Mouse (Mus musculus) Patski (cell line): Measurements from ENCODE around the gene Cmtm5. TPM values are rescaled to one million over a fixed set of nuclear protein-coding genes. Genes with fewer than 3 reads are reported as not detected.
"Not testable (repeated sequence)": the region's sequence is repeated elsewhere in the genome, so short reads cannot be mapped to it uniquely, and the experiment has no call there.

Source experiments
- ATAC-seq: fragments of 100-300 bp; one replicate; pipeline ENCODE4 v1.8.0; 2021
- CTCF ChIA-PET: fragments of 350-600 bp; sonication (Branson Sonifier 250); formaldehyde crosslinking; loops from one replicate; lab custom pipeline; 2022; ENCODE audit warnings: inconsistent platforms; lab: Charles Lee
- POLR2A ChIA-PET: fragments of 350-600 bp; sonication (Branson Sonifier 250); formaldehyde crosslinking; loops from one replicate; lab custom pipeline; 2022; ENCODE audit warnings: antibody characterized with exemption, inconsistent platforms; lab: Charles Lee
- DNase-seq: peaks from one replicate; pipeline ENCODE4 v3.0.0-alpha.2; 2011; ENCODE audit warnings: low read depth, low spot score
- H3K27me3 ChIP-seq: fragments of 371-371 bp; one replicate; pipeline ENCODE4 v1.5.1; 2021
- CTCF ChIP-seq: fragments of 100-300 bp; IDR thresholded peaks from one replicate; pipeline ENCODE4 v1.5.1; 2021
- in situ Hi-C: fragments of 300-500 bp; cut with MboI; formaldehyde crosslinking; loops from 3 replicates; pipeline ENCODE4 v1.11.1; 2018; ENCODE audit warnings: low pct_unique_long_range_greater_than_20kb, mixed read lengths
- polyA plus RNA-seq: library from polyadenylated mRNA; unstranded; gene quantifications from one replicate; pipeline ENCODE4 v1.2.3, GENCODE M21; 2021

Cmtm5 gene
- polyA plus RNA-seq, 1 experiment from 2014 or later = not detected

DNA sequence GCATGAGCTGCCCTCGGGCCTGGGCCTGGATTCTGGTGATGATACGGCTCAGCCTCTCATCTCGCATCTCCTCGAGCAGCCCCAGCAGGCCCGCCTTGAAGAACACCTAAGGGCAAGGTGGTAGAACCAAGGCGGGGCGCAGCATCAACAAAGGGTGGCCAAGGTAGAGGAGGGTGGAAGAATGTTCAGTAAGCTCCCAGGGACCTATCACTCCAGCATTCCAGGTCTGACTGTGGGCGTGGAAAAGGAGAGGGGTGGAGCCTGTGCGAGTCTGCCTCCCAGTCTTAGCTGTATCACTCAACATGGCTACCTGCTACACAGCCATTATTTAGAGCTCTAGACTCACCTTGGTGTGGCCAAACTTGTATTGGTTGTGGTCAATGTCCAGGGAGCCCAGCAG is 20.5 kb downstream of the Cmtm5 start:
- POLR2A ChIA-PET = no interaction called here
- in situ Hi-C loops = no loop called here

DNA sequence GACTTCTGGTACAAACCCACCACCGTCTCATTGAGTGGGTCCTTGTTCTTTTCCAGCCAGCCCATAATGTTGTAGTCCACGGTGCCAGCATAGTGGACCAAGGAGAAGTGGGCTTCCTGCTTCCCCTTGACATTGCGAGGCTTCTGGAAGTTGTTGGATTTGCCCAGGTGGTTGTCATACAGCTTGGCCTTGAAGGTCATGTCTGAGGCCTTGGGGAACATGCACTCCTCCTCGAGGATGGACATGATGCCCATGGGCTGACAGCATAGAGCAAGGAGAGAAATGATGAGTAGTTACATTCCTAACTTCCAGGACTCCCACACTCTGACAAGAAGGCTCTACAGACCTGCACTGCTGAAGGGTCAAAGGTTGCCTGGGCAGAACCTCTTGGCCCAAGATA is 22.4 kb downstream of the Cmtm5 start:
- in situ Hi-C loops = no loop called here
- TF ChIP-seq CTCF = no peak
- POLR2A ChIA-PET = no interaction called here

More for the DNA sequence above, 20.5 kb downstream of the Cmtm5 start:
- no peak for ATAC-seq
- H3K27me3 ChIP-seq = peaks cover 12% of the 10 kb centered on the region
- DNase-seq = no peak
- TF ChIP-seq CTCF = no peak
- CTCF ChIA-PET = no interaction called here

DNA sequence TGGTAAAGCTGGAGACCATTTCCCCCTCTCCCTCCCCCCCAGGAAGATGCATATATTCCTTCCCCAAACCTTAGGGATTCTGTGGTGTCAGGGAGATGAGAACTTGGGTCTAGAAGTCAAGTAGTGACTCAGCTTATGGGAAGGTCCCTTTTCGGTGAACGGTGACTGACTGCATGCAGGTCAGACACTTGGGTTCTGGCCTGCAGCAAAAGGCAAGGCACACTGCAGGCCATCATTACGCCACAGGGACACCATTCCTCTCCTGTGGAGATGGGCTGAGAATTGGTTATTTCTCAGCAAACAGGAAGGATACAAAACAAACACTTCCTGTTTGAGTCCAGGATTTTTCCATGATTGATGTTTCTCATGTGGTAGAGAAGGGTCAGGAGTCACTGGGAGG is 23.1 kb downstream of the Cmtm5 start:
- ChIA-PET CTCF (interaction anchor here (1.2 kb wide), 1 partner anchor 13 kb away, joined by 3 read pairs; no protein-coding TSS in a partner anchor), POLR2A (no interaction called here)
- DNase-seq (no peak), ATAC-seq (no peak)
- in situ Hi-C loops = no loop called here
- peaks cover 4% of the 10 kb centered on the region for H3K27me3 ChIP-seq
- no peak for TF ChIP-seq CTCF

More for the DNA sequence above, 22.4 kb downstream of the Cmtm5 start:
- peaks cover 3% of the 10 kb centered on the region for H3K27me3 ChIP-seq
- ATAC-seq (no peak), DNase-seq (no peak)
- CTCF ChIA-PET = interaction anchor here (1.2 kb wide), 1 partner anchor 13 kb away, joined by 3 read pairs; no protein-coding TSS in a partner anchor

DNA sequence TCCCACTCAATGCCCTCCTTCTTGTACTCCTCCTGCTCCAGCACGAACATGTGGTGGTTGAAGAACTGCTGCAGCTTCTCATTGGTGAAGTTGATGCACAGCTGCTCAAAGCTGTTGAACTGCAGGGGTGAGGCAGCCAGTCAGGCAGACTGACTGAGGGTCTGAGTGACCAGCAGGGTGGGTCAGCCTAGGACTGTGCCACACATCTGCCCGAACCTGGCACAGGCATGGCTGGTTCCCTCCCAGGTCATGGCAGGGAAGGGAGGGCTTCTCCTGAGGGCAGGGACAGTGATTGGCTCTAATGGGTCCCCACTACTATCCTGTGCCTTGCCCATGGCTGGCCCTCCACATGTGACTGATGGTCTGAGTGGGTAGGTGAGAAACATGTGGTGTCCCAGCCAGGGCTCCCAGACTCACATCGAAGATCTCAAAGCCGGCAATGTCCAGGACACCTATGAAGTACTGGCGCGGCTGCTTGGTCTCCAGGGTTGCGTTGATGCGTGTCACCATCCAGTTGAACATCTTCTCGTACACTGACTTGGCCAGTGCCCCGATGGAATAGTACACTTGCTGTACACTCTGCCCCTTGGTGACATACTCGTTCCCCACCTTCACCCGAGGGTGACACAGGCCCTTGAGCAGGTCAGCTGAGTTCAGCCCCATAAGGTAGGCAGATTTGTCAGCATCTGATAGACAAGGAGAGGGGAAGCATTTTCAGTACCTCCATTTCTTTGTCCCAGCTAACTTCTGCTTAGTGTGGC is 24.0 kb downstream of the Cmtm5 start:
- ATAC-seq, CTCF ChIA-PET, H3K27me3 ChIP-seq, DNase-seq, in situ Hi-C loops, POLR2A ChIA-PET: not testable (repeated sequence)

DNA sequence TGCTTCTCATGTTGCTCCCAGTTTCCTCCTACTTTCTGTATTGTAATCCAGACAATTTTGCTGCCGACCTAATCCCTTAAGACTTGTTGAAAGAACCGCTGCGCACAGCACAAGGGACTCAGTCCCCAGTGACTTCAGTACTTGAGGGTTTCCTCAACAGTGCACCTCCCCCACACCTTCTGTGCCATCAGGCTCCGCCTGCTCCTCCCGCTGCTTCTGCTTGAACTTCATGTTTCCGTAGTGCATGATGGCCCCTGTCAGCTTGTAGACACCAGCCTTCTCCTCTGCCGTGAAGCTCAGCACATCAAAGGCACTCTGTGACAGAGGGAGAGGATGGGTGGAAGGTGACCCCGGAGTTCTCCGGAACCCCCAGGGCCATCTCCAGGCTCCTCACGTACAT is 24.7 kb downstream of the Cmtm5 start:
- DNase-seq = no peak
- ChIA-PET CTCF (no interaction called here), POLR2A (no interaction called here)
- TF ChIP-seq CTCF = no peak
- in situ Hi-C loops = no loop called here
- ATAC-seq = no peak
- H3K27me3 ChIP-seq = peaks cover 12% of the 10 kb centered on the region

DNA sequence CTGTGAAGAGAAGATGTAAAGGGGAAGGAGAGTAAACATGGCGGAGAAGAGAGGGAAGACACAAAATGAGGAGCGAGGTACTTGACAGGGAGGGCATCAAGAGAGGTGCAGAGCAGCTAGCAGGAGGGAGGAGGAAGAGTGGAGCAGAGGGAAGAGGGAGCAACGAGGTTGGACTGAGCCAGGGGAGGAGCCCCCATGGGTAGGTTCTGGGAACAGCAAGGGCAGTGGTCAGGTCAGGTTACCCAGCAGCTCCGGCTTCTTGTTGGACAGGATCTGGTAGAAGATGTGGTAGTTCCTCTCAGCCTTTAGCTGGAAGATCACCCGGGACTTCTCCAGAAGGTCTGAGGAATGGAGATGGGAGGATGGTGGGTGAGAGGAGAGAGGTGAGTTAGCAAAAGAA is 25.4 kb downstream of the Cmtm5 start:
- H3K27me3 ChIP-seq = peaks cover 16% of the 10 kb centered on the region
- CTCF ChIA-PET = no interaction called here
- ATAC-seq (no peak), DNase-seq (no peak)
- in situ Hi-C loops = no loop called here
- POLR2A ChIA-PET = no interaction called here
- no peak for TF ChIP-seq CTCF

DNA sequence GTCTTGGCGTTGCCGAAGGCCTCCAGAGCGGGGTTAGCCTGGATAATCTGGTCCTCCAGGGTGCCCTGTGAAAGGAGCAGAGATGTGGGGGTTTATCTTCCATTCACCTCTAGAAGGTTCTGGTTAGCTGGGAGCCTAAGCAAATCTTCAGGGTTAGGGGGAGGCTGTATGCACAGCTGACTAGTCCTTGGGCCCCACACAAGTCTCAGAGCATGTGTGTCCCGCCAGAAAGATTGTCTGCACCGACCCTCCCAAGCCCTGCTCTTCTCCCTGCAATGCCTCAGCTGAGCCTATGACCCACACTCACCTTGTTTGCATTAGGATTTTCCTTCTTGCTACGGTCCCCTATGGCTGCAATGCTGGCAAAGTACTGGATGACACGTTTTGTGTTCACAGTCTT is 26.7 kb downstream of the Cmtm5 start:
- H3K27me3 ChIP-seq = peaks cover 18% of the 10 kb centered on the region
- ChIA-PET POLR2A (no interaction called here), CTCF (no interaction called here)
- DNase-seq (no peak), ATAC-seq (no peak)
- in situ Hi-C loops = no loop called here
- TF ChIP-seq CTCF = no peak

DNA sequence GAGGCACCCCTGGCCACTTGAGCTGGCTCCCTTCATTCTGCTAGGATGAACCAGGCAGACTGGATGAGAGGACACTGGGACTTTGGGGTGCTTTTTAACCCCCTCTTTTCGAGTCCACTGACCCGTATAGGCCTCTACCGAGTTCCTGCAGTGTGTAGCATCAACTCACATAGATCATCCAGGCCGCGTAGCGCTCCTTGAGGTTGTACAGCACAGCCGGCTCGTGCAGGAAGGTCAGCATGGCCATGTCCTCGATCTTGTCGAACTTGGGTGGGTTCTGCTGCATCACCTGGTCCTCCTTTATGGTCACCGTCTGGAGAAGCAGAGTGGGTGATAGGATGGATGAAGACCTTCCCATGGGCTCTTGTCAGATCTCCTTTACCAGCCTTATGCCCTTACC is 27.7 kb downstream of the Cmtm5 start:
- no peak for DNase-seq
- in situ Hi-C loops = no loop called here
- ATAC-seq = no peak
- no peak for TF ChIP-seq CTCF
- POLR2A ChIA-PET = no interaction called here
- CTCF ChIA-PET = no interaction called here
- H3K27me3 ChIP-seq = peaks cover 18% of the 10 kb centered on the region

DNA sequence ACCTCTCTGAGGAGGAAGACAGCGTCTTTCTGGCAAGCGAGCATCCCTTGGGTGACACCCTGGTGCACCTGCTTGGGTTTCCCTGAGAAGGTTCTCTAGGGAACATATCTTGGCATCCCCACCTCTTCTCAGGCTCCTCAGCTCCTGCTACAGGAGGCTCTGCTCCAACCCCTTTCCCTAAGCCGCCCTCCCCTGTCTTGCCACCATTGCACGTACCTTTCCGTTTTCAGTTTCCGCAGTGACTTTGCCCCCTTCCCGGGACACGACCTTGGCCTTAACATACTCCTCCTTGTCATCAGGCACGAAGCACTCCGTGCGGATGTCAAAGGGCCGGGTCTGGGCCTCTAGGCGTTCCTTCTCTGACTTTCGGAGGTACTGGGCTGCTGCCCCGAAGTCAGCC is 29.0 kb downstream of the Cmtm5 start:
- ChIA-PET CTCF (no interaction called here), POLR2A (no interaction called here)

DNA sequence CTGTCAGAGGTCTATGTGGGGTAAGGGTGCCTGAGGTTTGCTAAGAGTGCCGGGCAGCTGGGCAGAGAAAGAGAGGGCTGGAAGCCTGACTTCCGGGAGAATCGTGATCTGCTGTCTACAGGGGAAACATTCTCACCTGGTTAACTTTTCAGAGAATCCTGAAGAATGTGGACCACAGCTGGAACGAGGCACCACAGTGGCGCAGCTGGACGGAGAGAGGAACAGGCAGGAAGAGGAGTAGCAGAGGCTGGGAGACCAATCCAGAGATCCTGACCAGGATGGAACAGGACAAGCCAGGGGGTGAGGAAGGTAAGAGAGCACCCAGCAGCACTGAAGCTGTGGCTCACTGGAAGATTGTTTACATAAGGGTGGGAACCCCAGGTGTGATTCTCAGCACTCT is 29.6 kb downstream of the Cmtm5 start:
- no peak for DNase-seq
- no peak for ATAC-seq
- ChIA-PET POLR2A (no interaction called here), CTCF (no interaction called here)
- TF ChIP-seq CTCF = no peak
- in situ Hi-C loops = no loop called here
- H3K27me3 ChIP-seq = peaks cover 18% of the 10 kb centered on the region

More for the DNA sequence above, 29.0 kb downstream of the Cmtm5 start:
- no peak for TF ChIP-seq CTCF
- DNase-seq (no peak), ATAC-seq (no peak)
- peaks cover 18% of the 10 kb centered on the region for H3K27me3 ChIP-seq
- in situ Hi-C loops = no loop called here

DNA sequence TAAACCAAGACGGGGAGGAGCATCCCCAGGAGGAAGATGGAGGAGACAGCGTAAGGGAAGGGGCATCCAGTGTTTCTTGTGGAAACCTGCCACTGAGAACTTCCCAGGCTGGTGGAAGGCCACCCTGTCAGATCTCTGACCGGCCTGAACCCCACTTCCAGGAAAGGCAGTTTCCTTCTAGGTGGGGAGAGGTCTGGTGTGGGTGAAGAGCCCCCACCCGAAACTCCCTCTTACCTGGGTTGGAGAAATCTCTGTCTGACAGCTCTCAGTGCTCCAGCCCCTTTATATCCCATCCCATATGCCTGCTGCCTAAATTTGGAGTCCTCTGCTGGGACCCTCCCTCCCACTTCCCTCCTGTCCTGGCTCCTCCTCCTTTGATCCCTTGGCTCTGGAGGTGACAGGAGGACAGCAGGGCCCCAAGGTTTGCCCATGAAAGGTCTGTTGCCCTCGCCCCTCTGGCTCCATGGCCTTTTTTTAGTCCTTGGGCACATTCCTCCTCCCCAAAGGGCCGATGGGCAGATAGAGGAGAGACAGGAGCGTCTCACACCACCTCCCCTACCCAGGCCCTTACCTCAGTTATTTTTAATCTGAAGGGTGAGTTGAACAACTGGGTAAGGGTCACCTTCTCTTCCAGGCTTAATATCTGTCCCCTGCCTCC is 30.4 kb downstream of the Cmtm5 start, which contains the start of gene Myh6:
Gene Myh6 (minus strand): TSS at position 608 of the 658 bp plus-strand sequence.
- ChIA-PET CTCF (no interaction called here), POLR2A (no interaction called here)
- in situ Hi-C loops = no loop called here
- DNase-seq = no peak
- no peak for TF ChIP-seq CTCF
- H3K27me3 ChIP-seq = peaks cover 18% of the 10 kb centered on the region
- no peak for ATAC-seq
